Mouse (Mus musculus): ENCODE results near the gene Myh14.

DNA sequence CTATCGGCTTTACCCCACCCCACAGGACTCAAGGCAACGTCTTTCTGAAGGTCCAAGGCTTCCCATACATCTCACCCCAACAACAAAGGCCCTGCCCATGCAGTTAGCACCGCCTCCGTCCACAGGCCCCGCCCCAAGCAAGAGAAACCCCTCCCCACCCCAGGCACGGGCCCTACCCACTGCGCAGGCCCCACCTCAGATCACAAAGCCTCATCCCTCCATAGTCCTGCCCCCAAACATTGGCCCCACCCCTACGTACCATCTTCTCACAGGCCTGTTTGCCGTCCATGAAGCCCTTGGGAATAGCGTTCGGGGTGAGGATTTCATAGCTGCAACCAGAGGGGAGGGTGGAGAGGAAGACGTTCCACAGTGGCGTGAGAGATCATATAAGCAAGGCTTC is 38.0 kb downstream of the Myh14 start:
- no peak for TF ChIP-seq POLR2A (IDR thresholded peaks at IDR 0.05; ENCODE audit: insufficient read depth, low read depth, low read length)
- no peak for TF ChIP-seq CTCF (IDR thresholded peaks at IDR 0.05; ENCODE audit: insufficient read depth, low read depth, low read length)

Measured in olfactory bulb, adult 2 months (tissue).